Mouse (Mus musculus) lung, postnatal 0 days (tissue): ENCODE data around the gene Pnkd. TPM values are rescaled to one million over a fixed set of nuclear protein-coding genes. Genes with fewer than 3 reads are reported as not detected.
A peak's percentile ranks its signal among the peaks of the same experiment; 100 is the strongest.

Experiments
- ATAC-seq: fragments of 200-750 bp; cut with Nextera tagmentation; 2 replicates; pipeline ENCODE4 v1.8.0; 2017; ENCODE audit warnings: moderate library complexity
- DNase-seq: peaks from one replicate; pipeline ENCODE4 v3.0.0-alpha.2; 2016; ENCODE audit warnings: low spot score
- H3K27ac ChIP-seq: fragments of 300-500 bp; sonication (generic); 2 replicates; pipeline ENCODE4 v1.5.1; 2014; ENCODE audit warnings: antibody characterized with exemption, mild to moderate bottlenecking, low read length, mixed read lengths
- H3K27me3 ChIP-seq: fragments of 300-500 bp; sonication (generic); replicated peaks from 2 replicates; pipeline ENCODE4 v1.6.1; 2014; ENCODE audit warnings: low read length, mixed read lengths; ENCODE audit not compliant: insufficient read depth
- H3K36me3 ChIP-seq: fragments of 300-500 bp; sonication (generic); 2 replicates; pipeline ENCODE4 v1.6.1; 2014; ENCODE audit warnings: low read length, mixed read lengths; ENCODE audit not compliant: insufficient read depth
- H3K4me1 ChIP-seq: fragments of 300-500 bp; sonication (generic); 2 replicates; pipeline ENCODE4 v1.6.1; 2014; ENCODE audit warnings: antibody characterized with exemption, low read depth, low read length, mixed read lengths; ENCODE audit not compliant: insufficient read depth
- H3K4me2 ChIP-seq: fragments of 300-500 bp; sonication (generic); replicated peaks from 2 replicates; pipeline ENCODE4 v1.6.1; 2014; ENCODE audit warnings: low read depth, mild to moderate bottlenecking, low read length, moderate library complexity, mixed read lengths
- H3K4me3 ChIP-seq: fragments of 300-500 bp; sonication (generic); 2 replicates; pipeline ENCODE4 v1.5.1; 2014; ENCODE audit warnings: low read depth, low read length
- H3K9ac ChIP-seq: fragments of 300-500 bp; sonication (generic); replicated peaks from 2 replicates; pipeline ENCODE4 v1.6.1; 2014; ENCODE audit warnings: low read depth, mild to moderate bottlenecking
- H3K9me3 ChIP-seq: fragments of 300-500 bp; sonication (generic); 2 replicates; pipeline ENCODE4 v1.6.1; 2016; ENCODE audit warnings: low read length, mixed read lengths
- CTCF ChIP-seq: IDR thresholded peaks from 2 replicates; pipeline ENCODE4 v1.5.1; 2016; ENCODE audit warnings: antibody characterized with exemption, mild to moderate bottlenecking
- EP300 ChIP-seq: IDR thresholded peaks from 2 replicates; pipeline ENCODE4 v1.6.1; 2016; ENCODE audit warnings: antibody characterized with exemption, mild to moderate bottlenecking, control low read depth
- WGBS: fragments of 180-500 bp; shearing (Covaris S2); extraction: QIAGEN DNeasy Blood & Tissue Kit; methylation state at CpG from one replicate; pipeline ENCODE4 v1.1.7; 2014; 5-methylcytosine and 5-hydroxymethylcytosine counted together
- polyA plus RNA-seq: library from polyadenylated mRNA; unstranded; fragments of >200 nt; fragmentation: Nextera tagmentation; extraction: Ambion mirVana; gene quantifications from 2 replicates; pipeline ENCODE4 v1.2.1, GENCODE M21; 2015

Gene Pnkd
- 88.7 and 91.4 TPM in 2 replicates for polyA plus RNA-seq

GRCm38 (mm10) chr1:74284543-74285160 lies at the start of gene Pnkd, which contains the start of gene Aamp:
TSS of gene Pnkd (plus strand) at chr1:74284930.
TSS of gene Aamp (minus strand) at chr1:74284738.
- Histone ChIP-seq H3K4me3 (peak within 1 kb of the TSS; percentile 74), H3K9me3 (no peaks in the 10 kb centered on the region), H3K27ac (peak within 1 kb of the TSS; percentile 74), H3K9ac (peak within 1 kb of the TSS; percentile 70), H3K36me3 (peaks cover 40% of the 10 kb centered on the region; the same call in 1 of the 2 replicates), H3K4me2 (peak within 1 kb of the TSS; percentile 77), H3K4me1 (peaks cover 13% of the 10 kb centered on the region), H3K27me3 (no peaks in the 10 kb centered on the region)
- WGBS = 1% methylated on average over 51 of the region's 56 CpGs
- ATAC-seq = peak; percentile 96
- TF ChIP-seq EP300 (no peak; the same call in 1 of the 2 replicates), CTCF (peak; percentile 43)
- DNase-seq = peak; percentile 100

- Histone ChIP-seq H3K4me2 (peak within 1 kb of the TSS; percentile 80), H3K4me3 (peak within 1 kb of the TSS; percentile 95), H3K9me3 (no peaks in the 10 kb centered on the region), H3K36me3 (no peaks in the 10 kb centered on the region), H3K27ac (peak within 1 kb of the TSS; percentile 96), H3K27me3 (no peaks in the 10 kb centered on the region), H3K9ac (peak within 1 kb of the TSS; percentile 97), H3K4me1 (peaks cover 14% of the 10 kb centered on the region; the same call in 1 of the 2 replicates)
- DNase-seq = peak; percentile 98
- WGBS = 6% methylated on average over 42 of the region's 55 CpGs
- TF ChIP-seq CTCF (no peak), EP300 (no peak)
- peak; percentile 95 for ATAC-seq
These were observed 48.7 kb upstream of the Pnkd start, which contains the start of gene Arpc2 for GRCm38 (mm10) chr1:74235938-74236589. TSS of gene Arpc2 (plus strand) at chr1:74236084.

- Histone ChIP-seq H3K27ac (peak overlapping the region; percentile 96), H3K4me1 (peaks cover 16% of the 10 kb centered on the region; the same call in 1 of the 2 replicates), H3K4me2 (peak overlapping the region; percentile 80), H3K36me3 (no peaks in the 10 kb centered on the region), H3K4me3 (peak overlapping the region; percentile 95), H3K27me3 (no peaks in the 10 kb centered on the region), H3K9me3 (no peaks in the 10 kb centered on the region), H3K9ac (peak overlapping the region; percentile 97)
- TF ChIP-seq EP300 (no peak), CTCF (peak; percentile 21)
- ATAC-seq = peak; percentile 54
- DNase-seq = peak; percentile 68
- 0% methylated on average over 36 of the region's 57 CpGs for WGBS
These were observed 48.0 kb upstream of the Pnkd start for GRCm38 (mm10) chr1:74236590-74237317.

GRCm38 (mm10) chr1:74237671-74238070 lies 47.1 kb upstream of the Pnkd start:
- WGBS = 16% methylated on average over 5 of the region's 5 CpGs
- TF ChIP-seq CTCF (no peak), EP300 (no peak)
- H3K27ac ChIP-seq = peak overlapping the region; percentile 96; the same call in 1 of the 2 replicates

GRCm38 (mm10) chr1:74238136-74238535 lies 46.6 kb upstream of the Pnkd start:
- Histone ChIP-seq H3K9ac (peak overlapping the region; percentile 23; the same call in 1 of the 2 replicates), H3K4me3 (peak overlapping the region; percentile 95), H3K36me3 (no peaks in the 10 kb centered on the region), H3K4me2 (peak overlapping the region; percentile 80), H3K9me3 (no peaks in the 10 kb centered on the region), H3K4me1 (peaks cover 16% of the 10 kb centered on the region; the same call in 1 of the 2 replicates), H3K27ac (peak overlapping the region; percentile 96; the same call in 1 of the 2 replicates), H3K27me3 (no peaks in the 10 kb centered on the region)
- ATAC-seq = no peak
- 29% methylated on average over 1 of the region's 1 CpGs for WGBS
- TF ChIP-seq CTCF (no peak), EP300 (no peak)
- DNase-seq = no peak

More at GRCm38 (mm10) chr1:74237671-74238070, 47.1 kb upstream of the Pnkd start:
- Histone ChIP-seq H3K27me3 (no peaks in the 10 kb centered on the region), H3K9me3 (no peaks in the 10 kb centered on the region), H3K4me1 (peaks cover 16% of the 10 kb centered on the region; the same call in 1 of the 2 replicates), H3K36me3 (no peaks in the 10 kb centered on the region), H3K4me3 (peak overlapping the region; percentile 95), H3K9ac (peak overlapping the region; percentile 97; the same call in 1 of the 2 replicates), H3K4me2 (peak overlapping the region; percentile 80)
- ATAC-seq = no peak
- peak; percentile 35 for DNase-seq
